Comparison of ENCODE assay signal across 9 mouse cellular contexts in the genomic region with DNA sequence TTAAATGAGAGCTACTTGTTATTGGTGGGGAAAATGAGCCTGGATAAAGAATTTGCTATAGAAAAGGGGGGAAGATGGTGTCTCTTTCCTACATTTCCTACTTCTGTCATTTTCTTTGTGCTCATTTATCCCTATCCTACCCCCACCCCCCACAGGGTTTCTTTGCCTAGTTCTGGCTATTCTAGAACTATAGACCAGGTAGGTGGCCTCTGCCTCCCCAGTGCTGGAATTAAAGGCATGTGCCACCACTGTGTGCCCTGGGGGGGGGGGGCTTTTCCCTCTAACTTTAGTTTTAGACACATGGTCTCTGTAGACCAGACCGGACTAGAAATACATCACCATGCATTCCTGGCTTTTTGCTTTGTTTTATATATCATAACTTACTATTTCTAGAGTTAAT. TPM values are rescaled to one million over a fixed set of nuclear protein-coding genes. Genes with fewer than 3 reads are reported as not detected.
DNase-seq lines count a peak whose midpoint lies in the region; ATAC-seq and TF ChIP-seq lines count a peak whose summit lies in the region.
"Had no signal": no experiment of that assay in that cellular context is flagged by ENCODE, and none has a peak within 500 bp of the region (broad histone marks: within the 10 kb centered on the region; RNA-seq: fewer than 3 reads in every experiment).

No protein-coding gene starts in this region.

- WGBS in heart, embryonic 10.5 days, result 81% methylated on average over 1 of the region's 1 CpGs
- WGBS in hindbrain, embryonic 13.5 days, result 61% methylated on average over 1 of the region's 1 CpGs
- 63% methylated on average over 1 of the region's 1 CpGs for WGBS in midbrain, embryonic 13.5 days

- ATAC-seq in hindbrain, embryonic 13.5 days (ENCODE audit: low FRiP score), result no peak
- no peak for ATAC-seq in midbrain, embryonic 13.5 days

- no peaks in the 10 kb centered on the region for H3K27me3 ChIP-seq in heart, embryonic 10.5 days (ENCODE audit: insufficient read depth, poor library complexity, severe bottlenecking)
- no peaks in the 10 kb centered on the region for H3K27me3 ChIP-seq in MEL (ENCODE audit: control insufficient read depth in 1 of 2, insufficient read depth in 2 of 2, low read length in 2 of 2)
- no peaks in the 10 kb centered on the region for H3K27me3 ChIP-seq in hindbrain, embryonic 13.5 days
- no peaks in the 10 kb centered on the region for H3K27me3 ChIP-seq in midbrain, embryonic 13.5 days

- H3K4me2 ChIP-seq in hindbrain, embryonic 13.5 days, result peak overlapping the region; percentile 98
- peak overlapping the region; percentile 80 for H3K4me2 ChIP-seq in midbrain, embryonic 13.5 days (replicated peaks)

- peak overlapping the region; percentile 99 for H3K9ac ChIP-seq in MEL (ENCODE audit: control insufficient read depth, low read depth, low read length, poor library complexity, severe bottlenecking)
- H3K9ac ChIP-seq in hindbrain, embryonic 13.5 days, result peak overlapping the region; percentile 100
- H3K9ac ChIP-seq in midbrain, embryonic 13.5 days (replicated peaks), result peak overlapping the region; percentile 100

- no peak for TF ChIP-seq CTCF in MEL (IDR thresholded peaks at IDR 0.05 in 2 of 3, conservative IDR thresholded peaks at IDR 0.05 in 1 of 3; ENCODE audit: control insufficient read depth in 1 of 3, insufficient read depth in 1 of 3, low read depth in 2 of 3, low read length in 3 of 3, poor library complexity in 1 of 3, severe bottlenecking in 1 of 3)

- H3K4me1 ChIP-seq in heart, embryonic 10.5 days, result peaks cover 10% of the 10 kb centered on the region
- peaks cover 4 to 18% of the 10 kb centered on the region in 2 experiments; a peak in 3 of 4 replicates for H3K4me1 ChIP-seq in MEL (ENCODE audit: control insufficient read depth in 1 of 2, insufficient read depth in 2 of 2, low read length in 2 of 2)
- H3K4me1 ChIP-seq in hindbrain, embryonic 13.5 days (replicated peaks), result peaks cover 51% of the 10 kb centered on the region
- peaks cover 50% of the 10 kb centered on the region for H3K4me1 ChIP-seq in midbrain, embryonic 13.5 days (replicated peaks)

- DNase-seq in heart, embryonic 10.5 days (ENCODE audit: low spot score), result no peak
- DNase-seq in heart, adult 9 months (ENCODE audit: low spot score in 2 of 2), result no peak
- no peak for DNase-seq in MEL (ENCODE audit: low read depth, low spot score)
- DNase-seq in thymus, postnatal 14 days, result no peak
- DNase-seq in kidney, postnatal 10 days, result no peak
- DNase-seq in right cerebral cortex, postnatal 14 days, result no peak
- DNase-seq: cerebellum, adult 11-12 months had no signal

- H3K9me3 ChIP-seq in heart, embryonic 10.5 days, result no peaks in the 10 kb centered on the region
- H3K9me3 ChIP-seq in MEL (replicated peaks; ENCODE audit: insufficient read depth, low read length), result no peaks in the 10 kb centered on the region
- H3K9me3 ChIP-seq in hindbrain, embryonic 13.5 days, result no peaks in the 10 kb centered on the region
- H3K9me3 ChIP-seq in midbrain, embryonic 13.5 days, result no peaks in the 10 kb centered on the region

- TF ChIP-seq RAD21 in MEL (IDR thresholded peaks at IDR 0.05; ENCODE audit: low read depth, low read length), result no peak

- H3K4me3 ChIP-seq in heart, embryonic 10.5 days, result peak overlapping the region; percentile 100
- H3K4me3 ChIP-seq in MEL (ENCODE audit: control insufficient read depth in 1 of 2, insufficient read depth in 1 of 2, low read depth in 2 of 2, low read length in 2 of 2), result peak overlapping the region; percentile 58 to 79
- peak overlapping the region; percentile 99 for H3K4me3 ChIP-seq in hindbrain, embryonic 13.5 days
- H3K4me3 ChIP-seq in midbrain, embryonic 13.5 days (replicated peaks), result peak overlapping the region; percentile 99

- TF ChIP-seq EP300 in MEL (IDR thresholded peaks at IDR 0.05; ENCODE audit: low read depth in 1 of 2, low read length in 2 of 2), result no peak

- no peak for TF ChIP-seq POLR2A in MEL (IDR thresholded peaks at IDR 0.05; ENCODE audit: control insufficient read depth in 1 of 2, insufficient read depth in 1 of 2, low read depth in 1 of 2, low read length in 2 of 2, poor library complexity in 1 of 2)

- peaks cover 71% of the 10 kb centered on the region for H3K36me3 ChIP-seq in heart, embryonic 10.5 days
- H3K36me3 ChIP-seq in MEL (ENCODE audit: control insufficient read depth in 1 of 2, insufficient read depth in 2 of 2, low read length in 2 of 2), result peaks cover 49 to 61% of the 10 kb centered on the region in 2 experiments
- peaks cover 45% of the 10 kb centered on the region for H3K36me3 ChIP-seq in hindbrain, embryonic 13.5 days
- peaks cover 48% of the 10 kb centered on the region for H3K36me3 ChIP-seq in midbrain, embryonic 13.5 days

- H3K27ac ChIP-seq in heart, embryonic 10.5 days, result no peak overlapping the region
- H3K27ac ChIP-seq in MEL (ENCODE audit: control insufficient read depth, low read depth, low read length), result no peak overlapping the region
- no peak overlapping the region for H3K27ac ChIP-seq in hindbrain, embryonic 13.5 days
- no peak overlapping the region for H3K27ac ChIP-seq in midbrain, embryonic 13.5 days

- H3K79me2 ChIP-seq in MEL (ENCODE audit: control insufficient read depth, insufficient read depth, low read length, poor library complexity), result peaks cover 65% of the 10 kb centered on the region

TF ChIP-seq in MEL, 35 proteins besides CTCF, POLR2A, EP300 and RAD21:
- TF ChIP-seq NELFE (IDR thresholded peaks at IDR 0.05; ENCODE audit: low read depth, low read length) (no peak), TAL1 (IDR thresholded peaks at IDR 0.05; ENCODE audit: low read length) (no peak)

RNA-seq across cellular contexts. Expression of a gene that starts 3.1 kb away (rescaled TPM):
- 49.1 and 75.9 TPM in 2 replicates for polyA plus RNA-seq in heart, embryonic 10.5 days (2016; fragmentation: Nextera tagmentation; extraction: Ambion mirVana)
- total RNA-seq in MEL (2012; rRNA removed), result 255 and 259 TPM in 2 replicates
- 100 to 1,000 TPM; 100 to 366 TPM for polyA plus RNA-seq in MEL (2012; ENCODE audit: insufficient read depth in 1 of 2, insufficient read length in 2 of 2, low read depth in 1 of 2, low replicate concordance in 2 of 2, missing spikeins in 1 of 2)
- 89.3 and 89.9 TPM in 2 replicates for polyA plus RNA-seq in hindbrain, embryonic 13.5 days (2015; fragmentation: Nextera tagmentation; extraction: Ambion mirVana)
- polyA plus RNA-seq in midbrain, embryonic 13.5 days (2015; fragmentation: Nextera tagmentation; extraction: Ambion mirVana), result 98.6 and 102 TPM in 2 replicates

RNA-seq across cellular contexts. Expression of a gene that starts 36.7 kb away (rescaled TPM):
- polyA plus RNA-seq in heart, embryonic 10.5 days (2016; fragmentation: Nextera tagmentation; extraction: Ambion mirVana), result 18.3 and 26.0 TPM in 2 replicates
- total RNA-seq in MEL (2012; rRNA removed), result 17.3 and 17.6 TPM in 2 replicates
- polyA plus RNA-seq in MEL (2012; ENCODE audit: insufficient read depth in 1 of 2, insufficient read length in 2 of 2, low read depth in 1 of 2, low replicate concordance in 2 of 2, missing spikeins in 1 of 2), result 10 to 100 TPM in 1 of 2 experiments, not detected in 1; 13.2 TPM
- 21.2 and 24.4 TPM in 2 replicates for polyA plus RNA-seq in hindbrain, embryonic 13.5 days (2015; fragmentation: Nextera tagmentation; extraction: Ambion mirVana)
- polyA plus RNA-seq in midbrain, embryonic 13.5 days (2015; fragmentation: Nextera tagmentation; extraction: Ambion mirVana), result 22.6 and 22.8 TPM in 2 replicates

RNA-seq across cellular contexts. Expression of a gene that starts 52.9 kb away (rescaled TPM):
- 13.2 and 15.2 TPM in 2 replicates for polyA plus RNA-seq in heart, embryonic 10.5 days (2016; fragmentation: Nextera tagmentation; extraction: Ambion mirVana)
- total RNA-seq in MEL (2012; rRNA removed), result not detected in 2 replicates
- not detected for polyA plus RNA-seq in MEL (2012; ENCODE audit: insufficient read depth in 1 of 2, insufficient read length in 2 of 2, low read depth in 1 of 2, low replicate concordance in 2 of 2, missing spikeins in 1 of 2)
- 29.5 and 33.1 TPM in 2 replicates for polyA plus RNA-seq in hindbrain, embryonic 13.5 days (2015; fragmentation: Nextera tagmentation; extraction: Ambion mirVana)
- 33.9 and 34.5 TPM in 2 replicates for polyA plus RNA-seq in midbrain, embryonic 13.5 days (2015; fragmentation: Nextera tagmentation; extraction: Ambion mirVana)

RNA-seq across cellular contexts. Expression of a gene that starts 56.3 kb away (rescaled TPM):
- polyA plus RNA-seq in heart, embryonic 10.5 days (2016; fragmentation: Nextera tagmentation; extraction: Ambion mirVana), result 14.9 and 16.3 TPM in 2 replicates
- total RNA-seq in MEL (2012; rRNA removed), result 14.9 and 16.8 TPM in 2 replicates
- 10 to 100 TPM; 23.6 to 71.1 TPM for polyA plus RNA-seq in MEL (2012; ENCODE audit: insufficient read depth in 1 of 2, insufficient read length in 2 of 2, low read depth in 1 of 2, low replicate concordance in 2 of 2, missing spikeins in 1 of 2)
- 30.0 and 31.4 TPM in 2 replicates for polyA plus RNA-seq in hindbrain, embryonic 13.5 days (2015; fragmentation: Nextera tagmentation; extraction: Ambion mirVana)
- polyA plus RNA-seq in midbrain, embryonic 13.5 days (2015; fragmentation: Nextera tagmentation; extraction: Ambion mirVana), result 31.0 and 37.5 TPM in 2 replicates

Comparison
In these comparisons a context has a peak if more than half of its experiments do, and no peak if none do; other contexts are left out.
1. RNA of a gene that starts 52.9 kb away (polyA plus RNA-seq): 33.9 to 34.5 TPM in midbrain, embryonic 13.5 days, 29.5 to 33.1 TPM in hindbrain, embryonic 13.5 days and 13.2 to 15.2 TPM in heart, embryonic 10.5 days; not detected in MEL; every median in the first group is over 10 times any median in the second.
2. Peak in every context shown above with its lines, with median percentiles within 50 percentile points of each other: H3K4me3 ChIP-seq and H3K9ac ChIP-seq.